Mouse (Mus musculus) liver, postnatal 0 days (tissue): Measurements from ENCODE around the gene Tmem131l. TPM values are rescaled to one million over a fixed set of nuclear protein-coding genes. Genes with fewer than 3 reads are reported as not detected.

ENCODE experiments used
- ATAC-seq: fragments of 200-750 bp; cut with Nextera tagmentation; 2 replicates; pipeline ENCODE4 v1.8.0; 2017; ENCODE audit warnings: mild to moderate bottlenecking, moderate library complexity
- DNase-seq: peaks from one replicate; pipeline ENCODE4 v3.0.0-alpha.2; 2016
- H3K27ac ChIP-seq: fragments of 300-500 bp; sonication (generic); 2 replicates; pipeline ENCODE4 v1.5.1; 2014; ENCODE audit warnings: antibody characterized with exemption, moderate library complexity, mild to moderate bottlenecking, low read depth
- H3K27me3 ChIP-seq: fragments of 300-500 bp; sonication (generic); 2 replicates; pipeline ENCODE4 v1.6.1; 2014; ENCODE audit warnings: low read length, control low read depth, mixed read lengths; ENCODE audit not compliant: insufficient read depth
- H3K36me3 ChIP-seq: fragments of 300-500 bp; sonication (generic); replicated peaks from 2 replicates; pipeline ENCODE4 v1.6.1; 2014; ENCODE audit warnings: mild to moderate bottlenecking, control low read depth, low read length, moderate library complexity, mixed read lengths; ENCODE audit not compliant: insufficient read depth
- H3K4me1 ChIP-seq: fragments of 300-500 bp; sonication (generic); 2 replicates; pipeline ENCODE4 v1.6.1; 2014; ENCODE audit warnings: antibody characterized with exemption, mild to moderate bottlenecking, control low read depth; ENCODE audit not compliant: insufficient read depth
- H3K4me2 ChIP-seq: fragments of 300-500 bp; sonication (generic); 2 replicates; pipeline ENCODE4 v1.6.1; 2014; ENCODE audit warnings: low read depth, mild to moderate bottlenecking, low read length, moderate library complexity, mixed read lengths
- H3K4me3 ChIP-seq: fragments of 300-500 bp; sonication (generic); 2 replicates; pipeline ENCODE4 v1.5.1; 2014; ENCODE audit warnings: low read depth, low read length
- H3K9ac ChIP-seq: fragments of 300-500 bp; sonication (generic); replicated peaks from 2 replicates; pipeline ENCODE4 v1.6.1; 2014; ENCODE audit warnings: mild to moderate bottlenecking, moderate library complexity
- H3K9me3 ChIP-seq: fragments of 300-500 bp; sonication (generic); 2 replicates; pipeline ENCODE4 v1.6.1; 2016; ENCODE audit warnings: mild to moderate bottlenecking, control low read depth, low read length, mixed read lengths
- CTCF ChIP-seq: sonication (generic); IDR thresholded peaks from 2 replicates; pipeline ENCODE4 v1.5.1; 2016; ENCODE audit warnings: antibody characterized with exemption, low read depth
- EP300 ChIP-seq: IDR thresholded peaks from 2 replicates; pipeline ENCODE4 v1.6.1; 2016; ENCODE audit warnings: antibody characterized with exemption, low read depth, mild to moderate bottlenecking
- WGBS: fragments of 180-500 bp; shearing (Covaris S2); extraction: QIAGEN DNeasy Blood & Tissue Kit; methylation state at CpG from one replicate; pipeline ENCODE4 v1.1.7; 2014; ENCODE audit not compliant: insufficient replicate concordance; 5-methylcytosine and 5-hydroxymethylcytosine counted together
- polyA plus RNA-seq: library from polyadenylated mRNA; unstranded; fragments of >200 nt; fragmentation: Nextera tagmentation; extraction: Ambion mirVana; gene quantifications from 2 replicates; pipeline ENCODE4 v1.2.1, GENCODE M21; 2015

Tmem131l gene
- polyA plus RNA-seq, 1 experiment from 2014 or later, result 19.1 TPM

- H3K9ac ChIP-seq, result no peak overlapping the region
- 75% methylated on average over 8 of the region's 8 CpGs for WGBS
- TF ChIP-seq CTCF, result no peak
- no peak for TF ChIP-seq EP300
- no peaks in the 10 kb centered on the region for H3K9me3 ChIP-seq
- ATAC-seq (no peak), DNase-seq (no peak)
- no peak overlapping the region for H3K4me2 ChIP-seq
- peaks cover 24% of the 10 kb centered on the region for H3K4me1 ChIP-seq
- H3K27ac ChIP-seq, result no peak overlapping the region
- H3K4me3 ChIP-seq, result no peak overlapping the region
- H3K36me3 ChIP-seq, result peaks cover 4% of the 10 kb centered on the region; the same call in 1 of the 2 replicates
- no peaks in the 10 kb centered on the region for H3K27me3 ChIP-seq
These were observed 52.4 kb downstream of the Tmem131l start for GRCm38 (mm10) chr3:83987533-83988112.

DNA sequence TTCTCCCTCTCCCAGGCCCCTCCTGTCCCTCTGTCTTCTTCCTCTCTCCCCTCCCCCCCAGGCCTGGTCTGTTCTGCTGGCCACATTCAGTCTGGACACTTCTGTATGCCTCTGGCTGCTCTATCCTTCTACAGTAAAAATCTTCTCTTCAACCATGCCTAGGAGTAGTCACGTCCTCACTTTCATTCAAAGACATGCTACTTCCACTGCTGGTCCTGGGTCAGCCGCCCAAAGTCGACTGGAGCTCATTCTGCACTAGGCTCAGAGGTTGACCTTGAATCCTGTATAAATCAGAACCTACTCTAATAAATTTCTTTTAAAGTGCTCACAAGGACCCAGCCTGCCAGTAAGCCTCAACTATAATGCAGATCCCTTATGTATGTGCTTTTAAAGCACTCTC lies 53.2 kb downstream of the Tmem131l start:
- Histone ChIP-seq H3K9me3 (no peaks in the 10 kb centered on the region), H3K9ac (no peak overlapping the region), H3K27ac (no peak overlapping the region), H3K27me3 (no peaks in the 10 kb centered on the region), H3K4me1 (peaks cover 21% of the 10 kb centered on the region), H3K4me3 (no peak overlapping the region), H3K4me2 (no peak overlapping the region), H3K36me3 (peaks cover 4% of the 10 kb centered on the region; the same call in 1 of the 2 replicates)
- ATAC-seq (no peak), DNase-seq (no peak)
- WGBS, result 72% methylated on average over 3 of the region's 3 CpGs
- TF ChIP-seq EP300, result no peak
- no peak for TF ChIP-seq CTCF

- WGBS, result 78% methylated on average over 6 of the region's 6 CpGs
These were observed 54.5 kb downstream of the Tmem131l start for GRCm38 (mm10) chr3:83985426-83985825.

DNA sequence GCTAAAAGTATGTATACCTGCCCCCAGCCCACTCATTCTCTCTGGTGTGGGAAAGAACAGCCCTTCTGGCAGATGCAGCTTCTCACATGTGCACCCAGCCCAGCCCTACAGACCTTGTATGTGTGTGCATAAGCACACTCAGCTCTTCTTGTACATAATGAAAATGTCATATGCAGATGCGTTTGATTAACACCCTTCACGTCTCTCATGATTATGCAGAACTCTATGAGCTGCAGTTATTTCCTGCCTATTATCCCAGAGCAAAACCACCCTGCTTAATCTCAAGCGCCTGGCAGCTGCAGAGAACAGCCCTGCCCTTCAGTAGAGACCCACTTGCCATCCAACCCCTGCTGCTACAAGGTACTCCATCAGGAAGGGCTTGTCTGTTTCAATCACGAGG lies 55.6 kb downstream of the Tmem131l start:
- ATAC-seq (no peak), DNase-seq (no peak)
- no peaks in the 10 kb centered on the region; the same call in 1 of the 2 replicates for H3K36me3 ChIP-seq
- no peaks in the 10 kb centered on the region for H3K27me3 ChIP-seq
- H3K27ac ChIP-seq, result no peak overlapping the region
- no peak for TF ChIP-seq CTCF
- no peak for TF ChIP-seq EP300
- H3K4me3 ChIP-seq, result no peak overlapping the region
- no peak overlapping the region for H3K4me2 ChIP-seq
- 68% methylated on average over 4 of the region's 4 CpGs for WGBS
- 0 out of 2 replicates have a peak, but pooled peaks cover 12% of the 10 kb centered on the region for H3K4me1 ChIP-seq
- no peaks in the 10 kb centered on the region for H3K9me3 ChIP-seq
- H3K9ac ChIP-seq, result no peak overlapping the region

More at GRCm38 (mm10) chr3:83985426-83985825, 54.5 kb downstream of the Tmem131l start:
- DNase-seq (no peak), ATAC-seq (no peak)
- H3K4me1 ChIP-seq, result peaks cover 18% of the 10 kb centered on the region; the same call in 1 of the 2 replicates
- no peak overlapping the region for H3K4me3 ChIP-seq
- no peaks in the 10 kb centered on the region for H3K9me3 ChIP-seq
- H3K36me3 ChIP-seq, result peaks cover 4% of the 10 kb centered on the region; the same call in 1 of the 2 replicates
- TF ChIP-seq EP300, result no peak
- TF ChIP-seq CTCF, result no peak
- H3K27me3 ChIP-seq, result no peaks in the 10 kb centered on the region
- no peak overlapping the region for H3K4me2 ChIP-seq
- no peak overlapping the region for H3K9ac ChIP-seq
- no peak overlapping the region for H3K27ac ChIP-seq

DNA sequence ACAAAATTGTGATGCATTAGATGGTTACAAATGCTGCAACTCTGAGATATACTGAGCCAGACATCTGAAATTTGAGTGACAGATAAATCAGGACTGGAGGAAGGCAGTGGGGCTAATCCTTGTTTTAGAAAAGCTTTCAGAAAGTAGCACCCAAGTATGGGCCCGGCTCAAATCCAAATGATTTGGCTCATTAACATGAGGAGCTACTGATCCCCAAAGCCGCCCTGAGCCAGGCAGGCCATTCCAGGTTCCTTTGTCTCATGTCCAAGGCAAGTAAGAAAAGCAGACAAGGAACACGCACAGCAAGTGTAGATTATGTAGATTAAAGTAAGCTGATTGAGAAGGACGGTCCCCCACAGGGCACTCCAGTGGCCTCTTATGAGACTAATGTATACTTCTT lies 57.2 kb downstream of the Tmem131l start:
- H3K27me3 ChIP-seq, result no peaks in the 10 kb centered on the region
- H3K9me3 ChIP-seq, result no peaks in the 10 kb centered on the region
- H3K36me3 ChIP-seq, result no peaks in the 10 kb centered on the region; the same call in 1 of the 2 replicates
- H3K4me1 ChIP-seq, result peaks cover 8% of the 10 kb centered on the region
- ATAC-seq (no peak), DNase-seq (no peak)
- H3K9ac ChIP-seq, result no peak overlapping the region
- TF ChIP-seq CTCF, result no peak
- TF ChIP-seq EP300, result no peak
- H3K27ac ChIP-seq, result no peak overlapping the region
- no peak overlapping the region for H3K4me2 ChIP-seq
- no peak overlapping the region for H3K4me3 ChIP-seq
- WGBS, result 88% methylated on average over 4 of the region's 4 CpGs

DNA sequence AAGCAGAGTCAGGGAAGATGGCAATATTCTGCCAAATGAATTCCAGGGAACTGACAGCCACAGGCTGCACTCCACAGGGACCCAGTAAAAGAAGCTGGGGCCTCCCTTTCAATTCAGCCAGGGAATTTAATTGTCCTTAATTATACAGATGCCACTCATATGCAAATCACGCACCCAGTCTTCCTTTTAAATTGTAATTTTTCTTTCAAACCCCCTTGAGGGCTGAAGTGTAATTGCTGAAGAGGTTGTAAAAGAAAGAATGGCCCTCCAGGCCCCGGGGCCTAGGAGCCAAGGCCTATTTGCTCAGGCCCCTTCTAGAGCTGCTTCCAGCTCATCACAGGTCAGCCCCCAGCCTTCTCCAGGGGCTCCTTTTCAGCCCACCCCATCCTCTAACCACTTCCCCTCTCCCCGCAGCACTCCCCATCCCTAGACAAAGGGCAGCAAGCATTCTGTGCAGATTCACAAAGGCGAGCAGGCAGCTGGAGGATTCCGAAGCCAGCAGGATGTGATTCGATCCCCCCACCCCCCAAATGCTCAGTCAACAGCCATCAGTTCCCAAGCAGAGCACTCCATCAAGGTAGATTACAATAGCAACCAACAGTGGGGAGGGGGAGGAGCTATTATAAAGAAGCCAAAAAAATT lies 59.6 kb downstream of the Tmem131l start:
- Histone ChIP-seq H3K27me3 (no peaks in the 10 kb centered on the region), H3K9ac (no peak overlapping the region), H3K4me3 (no peak overlapping the region), H3K36me3 (no peaks in the 10 kb centered on the region), H3K4me1 (peaks cover 10% of the 10 kb centered on the region), H3K27ac (no peak overlapping the region), H3K4me2 (no peak overlapping the region), H3K9me3 (no peaks in the 10 kb centered on the region)
- ATAC-seq, result no peak
- 56% methylated on average over 6 of the region's 6 CpGs for WGBS
- TF ChIP-seq CTCF (no peak), EP300 (no peak)
- no peak for DNase-seq
